Mouse (Mus musculus) adrenal gland, adult 2 months (tissue): ENCODE results near the gene Ccdc162. TPM values are rescaled to one million over a fixed set of nuclear protein-coding genes. Genes with fewer than 3 reads are reported as not detected.

ENCODE experiments used
- DNase-seq: peaks from one replicate; pipeline ENCODE4 v3.0.0; 2021
- polyA plus RNA-seq: library from polyadenylated mRNA; depleted of rRNA; stranded (reverse); fragments of >200 nt; gene quantifications from 2 replicates; pipeline ENCODE4 v1.2.3, GENCODE M21; 2012
- total RNA-seq, 2 experiments: library from RNA; stranded (reverse); gene quantifications; 2 replicates each; pipeline ENCODE4 v1.2.3; 2021

Gene Ccdc162
- total and polyA plus RNA-seq, 3 experiments, result 0.23 to 0.44 (median 0.24) TPM

- no peak for DNase-seq
Measured at GRCm38 (mm10) chr10:41537983-41538330, 178.5 kb downstream of the Ccdc162 start.

GRCm38 (mm10) chr10:41537226-41537982 lies 179.0 kb downstream of the Ccdc162 start:
- DNase-seq, result no peak

- DNase-seq, result no peak
Measured at GRCm38 (mm10) chr10:41536714-41537113, 179.7 kb downstream of the Ccdc162 start.

- no peak for DNase-seq
Measured at GRCm38 (mm10) chr10:41535991-41536390, 180.4 kb downstream of the Ccdc162 start.

- no peak for DNase-seq
Measured at GRCm38 (mm10) chr10:41529972-41530371, 186.5 kb downstream of the Ccdc162 start.

GRCm38 (mm10) chr10:41525696-41526095 lies 190.7 kb downstream of the Ccdc162 start:
- DNase-seq, result no peak

GRCm38 (mm10) chr10:41523386-41523785 lies 193.0 kb downstream of the Ccdc162 start:
- DNase-seq, result no peak

GRCm38 (mm10) chr10:41520410-41520673 lies 196.1 kb downstream of the Ccdc162 start:
- no peak for DNase-seq

- peak; percentile 82 for DNase-seq
Measured at GRCm38 (mm10) chr10:41519640-41520409, 196.6 kb downstream of the Ccdc162 start.

GRCm38 (mm10) chr10:41518981-41519618 lies 197.3 kb downstream of the Ccdc162 start, which contains the start of gene Cd164:
Gene Cd164 (plus strand): TSS chr10:41519414.
- peak; percentile 94 for DNase-seq

GRCm38 (mm10) chr10:41518508-41518980 lies 197.9 kb downstream of the Ccdc162 start:
- DNase-seq, result peak; percentile 87

GRCm38 (mm10) chr10:41514921-41515320 lies 201.5 kb downstream of the Ccdc162 start:
- DNase-seq, result peak; percentile 44

GRCm38 (mm10) chr10:41514301-41514700 lies 202.1 kb downstream of the Ccdc162 start:
- no peak for DNase-seq

- DNase-seq, result peak; percentile 37
Measured at GRCm38 (mm10) chr10:41509160-41509559, 207.3 kb downstream of the Ccdc162 start.

- DNase-seq, result peak; percentile 79
Measured at GRCm38 (mm10) chr10:41505446-41505845, 211.0 kb downstream of the Ccdc162 start.

- DNase-seq, result no peak
Measured at GRCm38 (mm10) chr10:41504996-41505395, 211.4 kb downstream of the Ccdc162 start.

GRCm38 (mm10) chr10:41500941-41501340 lies 215.5 kb downstream of the Ccdc162 start:
- peak; percentile 70 for DNase-seq

- no peak for DNase-seq
Measured at GRCm38 (mm10) chr10:41491111-41491510, 225.3 kb downstream of the Ccdc162 start.

GRCm38 (mm10) chr10:41490518-41490873 lies 225.9 kb downstream of the Ccdc162 start:
- DNase-seq, result no peak

GRCm38 (mm10) chr10:41489708-41490517 lies 226.5 kb downstream of the Ccdc162 start, which contains the start of the genes Smpd2 and Ppil6:
Gene Smpd2 (minus strand): TSS chr10:41490369.
Gene Ppil6 (plus strand): TSS chr10:41490439.
- DNase-seq, result peak; percentile 97

GRCm38 (mm10) chr10:41489294-41489693 lies 227.1 kb downstream of the Ccdc162 start:
- DNase-seq, result no peak

GRCm38 (mm10) chr10:41488877-41489276 lies 227.6 kb downstream of the Ccdc162 start:
- no peak for DNase-seq
